In the genomic region with DNA sequence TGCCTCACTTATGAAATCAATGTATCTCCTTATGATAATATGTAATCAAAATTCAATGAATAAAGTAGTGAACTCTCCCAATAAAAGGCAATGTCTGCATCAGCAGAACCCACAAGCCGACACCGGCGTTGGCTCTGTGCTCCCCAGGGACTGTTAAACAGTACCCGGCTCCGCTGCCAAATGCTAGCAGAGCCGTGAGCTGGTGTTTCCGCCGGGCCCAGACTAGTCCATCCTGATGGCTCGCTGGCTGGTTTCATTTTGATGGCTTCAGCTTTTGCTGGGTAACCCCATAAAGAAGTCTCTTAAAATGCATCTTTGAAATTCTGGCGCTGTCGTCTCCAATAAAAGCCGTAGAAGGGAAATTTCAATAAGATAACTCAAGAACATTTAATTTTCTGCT, we compare ENCODE assay signal across 30 mouse cellular contexts.
A peak's percentile ranks its signal among the peaks of the same experiment; 100 is the strongest.
DNase-seq lines count a peak whose midpoint lies in the region; ATAC-seq and TF ChIP-seq lines count a peak whose summit lies in the region.
"Had no signal": no experiment of that assay in that cellular context is flagged by ENCODE, and none has a peak within 500 bp of the region (broad histone marks: within the 10 kb centered on the region; RNA-seq: fewer than 3 reads in every experiment).

No protein-coding gene starts in this region.

- H3K4me1 ChIP-seq in hindbrain, postnatal 0 days (ENCODE audit: insufficient read depth, low read length) = no peaks in the 10 kb centered on the region
- peaks cover 7% of the 10 kb centered on the region; the same call in 1 of the 2 replicates for H3K4me1 ChIP-seq in hindbrain, embryonic 14.5 days (replicated peaks; ENCODE audit: control insufficient read depth, insufficient read depth, low read length)
- peaks cover 15% of the 10 kb centered on the region for H3K4me1 ChIP-seq in neural tube, embryonic 13.5 days (replicated peaks)
- H3K4me1 ChIP-seq: embryonic facial prominence, embryonic 13.5 days; forebrain, embryonic 10.5 days; forebrain, embryonic 15.5 days; intestine, embryonic 15.5 days; liver, embryonic 12.5 days had no signal

- 50% methylated on average over 12 of the region's 12 CpGs for WGBS in hindbrain, postnatal 0 days
- WGBS in hindbrain, embryonic 14.5 days = 61% methylated on average over 12 of the region's 12 CpGs
- WGBS in neural tube, embryonic 13.5 days = 47% methylated on average over 12 of the region's 12 CpGs

- no peaks in the 10 kb centered on the region for H3K36me3 ChIP-seq in hindbrain, postnatal 0 days (ENCODE audit: insufficient read depth, low read length)
- no peaks in the 10 kb centered on the region for H3K36me3 ChIP-seq in hindbrain, embryonic 14.5 days (replicated peaks; ENCODE audit: control insufficient read depth, insufficient read depth)
- no peaks in the 10 kb centered on the region for H3K36me3 ChIP-seq in neural tube, embryonic 13.5 days
- H3K36me3 ChIP-seq: embryonic facial prominence, embryonic 13.5 days; forebrain, embryonic 10.5 days; forebrain, embryonic 15.5 days; G1E; heart, embryonic 12.5 days; intestine, embryonic 15.5 days; liver, embryonic 12.5 days had no signal

- no peak overlapping the region for H3K9ac ChIP-seq in hindbrain, postnatal 0 days (replicated peaks; ENCODE audit: low read length)
- no peak overlapping the region for H3K9ac ChIP-seq in hindbrain, embryonic 14.5 days
- H3K9ac ChIP-seq in neural tube, embryonic 13.5 days = no peak overlapping the region
- H3K9ac ChIP-seq: embryonic facial prominence, embryonic 13.5 days; forebrain, embryonic 15.5 days; heart, embryonic 12.5 days; intestine, embryonic 15.5 days; liver, embryonic 12.5 days; liver, postnatal 0 days had no signal

- DNase-seq in cerebellum, postnatal 10 days = peak; percentile 58 to 72
- peak; percentile 53 for DNase-seq in hindbrain, postnatal 0 days (ENCODE audit: low spot score)
- DNase-seq in hindbrain, embryonic 14.5 days (ENCODE audit: low spot score) = no peak
- no peak for DNase-seq in neural tube, embryonic 10.5 days (ENCODE audit: extremely low spot score, low spot score)
- no peak for DNase-seq in adrenal gland, postnatal 25 days
- DNase-seq: adrenal gland, postnatal 14 days; gastrocnemius, adult 2 months; gastrocnemius, postnatal 36 days; heart, adult 18-20 months; heart, postnatal 4 days; kidney, adult 2 months; kidney, postnatal 36 days; liver, postnatal 0 days; lung, postnatal 36 days; right cerebral cortex, postnatal 4 days; thymus, adult 18-20 months; thymus, postnatal 25 days had no signal

- no peaks in the 10 kb centered on the region for H3K9me3 ChIP-seq in hindbrain, postnatal 0 days (ENCODE audit: low read length)
- no peaks in the 10 kb centered on the region for H3K9me3 ChIP-seq in hindbrain, embryonic 14.5 days (ENCODE audit: control insufficient read depth, low read length)
- no peaks in the 10 kb centered on the region for H3K9me3 ChIP-seq in neural tube, embryonic 13.5 days
- H3K9me3 ChIP-seq: embryonic facial prominence, embryonic 13.5 days; forebrain, embryonic 10.5 days; forebrain, embryonic 15.5 days; heart, embryonic 12.5 days; intestine, embryonic 15.5 days; liver, embryonic 12.5 days had no signal

- H3K4me3 ChIP-seq in hindbrain, postnatal 0 days (ENCODE audit: low read length) = no peak overlapping the region
- no peak overlapping the region for H3K4me3 ChIP-seq in hindbrain, embryonic 14.5 days (replicated peaks; ENCODE audit: low read length)
- no peak overlapping the region for H3K4me3 ChIP-seq in neural tube, embryonic 13.5 days
- H3K4me3 ChIP-seq: embryonic facial prominence, embryonic 13.5 days; forebrain, embryonic 10.5 days; forebrain, embryonic 15.5 days; gastrocnemius, adult 2 months; heart, embryonic 12.5 days; intestine, embryonic 15.5 days; layer of hippocampus, adult 2 months; left cerebral cortex, adult 2 months; liver, embryonic 12.5 days had no signal

- H3K27me3 ChIP-seq in hindbrain, postnatal 0 days (ENCODE audit: insufficient read depth, low read length) = no peaks in the 10 kb centered on the region
- no peaks in the 10 kb centered on the region for H3K27me3 ChIP-seq in hindbrain, embryonic 14.5 days (ENCODE audit: control insufficient read depth, insufficient read depth, low read length)
- no peaks in the 10 kb centered on the region for H3K27me3 ChIP-seq in neural tube, embryonic 13.5 days
- H3K27me3 ChIP-seq: forebrain, embryonic 15.5 days; heart, embryonic 12.5 days; intestine, embryonic 15.5 days; liver, embryonic 12.5 days had no signal

- H3K27ac ChIP-seq in hindbrain, postnatal 0 days = no peak overlapping the region
- H3K27ac ChIP-seq in hindbrain, embryonic 14.5 days = no peak overlapping the region
- peak overlapping the region; percentile 38 for H3K27ac ChIP-seq in neural tube, embryonic 13.5 days (replicated peaks)
- H3K27ac ChIP-seq: embryonic facial prominence, embryonic 13.5 days; forebrain, embryonic 10.5 days; forebrain, embryonic 15.5 days; gastrocnemius, adult 2 months; intestine, embryonic 15.5 days; layer of hippocampus, adult 2 months; left cerebral cortex, adult 2 months; liver, embryonic 12.5 days; stomach, postnatal 0 days had no signal

- no peak overlapping the region for H3K4me2 ChIP-seq in hindbrain, postnatal 0 days (ENCODE audit: low read depth, low read length)
- H3K4me2 ChIP-seq in hindbrain, embryonic 14.5 days (replicated peaks) = no peak overlapping the region
- no peak overlapping the region for H3K4me2 ChIP-seq in neural tube, embryonic 13.5 days
- H3K4me2 ChIP-seq: embryonic facial prominence, embryonic 13.5 days; forebrain, embryonic 15.5 days; heart, embryonic 12.5 days; intestine, embryonic 15.5 days; liver, embryonic 12.5 days had no signal

- no peak for ATAC-seq in cerebellum, adult (ENCODE audit: insufficient number of reproducible peaks, low FRiP score, low TSS enrichment)
- ATAC-seq in hindbrain, postnatal 0 days = no peak
- ATAC-seq in hindbrain, embryonic 14.5 days (ENCODE audit: low FRiP score) = no peak
- ATAC-seq in neural tube, embryonic 13.5 days (ENCODE audit: low read depth) = no peak
- ATAC-seq: forebrain, embryonic 15.5 days; hindbrain, embryonic 16.5 days; intestine, embryonic 15.5 days; liver, embryonic 12.5 days; liver, postnatal 0 days had no signal

- no peak for TF ChIP-seq CTCF in hindbrain, postnatal 0 days (IDR thresholded peaks at IDR 0.05; ENCODE audit: low read depth)

Comparison
In these comparisons a context has a peak if more than half of its experiments do, and no peak if none do; other contexts are left out.
1. DNase-seq: peak in cerebellum, postnatal 10 days (2 of 2) and hindbrain, postnatal 0 days (single experiment); none in hindbrain, embryonic 14.5 days (single experiment), neural tube, embryonic 10.5 days (single experiment) and adrenal gland, postnatal 25 days (single experiment).